Mouse (Mus musculus): ENCODE results near the gene Mobp. TPM values are rescaled to one million over a fixed set of nuclear protein-coding genes. Genes with fewer than 3 reads are reported as not detected.

Mobp gene
- total RNA-seq, 1 experiment = 2.7 TPM

GRCm38 (mm10) chr9:120203936-120204335 is 54.4 kb downstream of the Mobp start:
- no peaks in the 10 kb centered on the region for H3K36me3 ChIP-seq (ENCODE audit: control insufficient read depth, insufficient read depth, low read length, poor library complexity, severe bottlenecking)
- no peak for DNase-seq (ENCODE audit: low read depth, low spot score)
- H3K9me3 ChIP-seq (ENCODE audit: control insufficient read depth, insufficient read depth, low read depth, low read length) = no peaks in the 10 kb centered on the region
- H3K4me1 ChIP-seq (ENCODE audit: control insufficient read depth in 2 of 2, insufficient read depth in 2 of 2, low read length in 2 of 2, poor library complexity in 1 of 2) = peaks cover 0 to 4% of the 10 kb centered on the region in 2 experiments; a peak in 1 of 4 replicates
- H3K27ac ChIP-seq (ENCODE audit: insufficient read depth, low read depth, low read length, poor library complexity, severe bottlenecking) = no peak overlapping the region
- H3K9ac ChIP-seq (ENCODE audit: insufficient read depth, low read depth, low read length, poor library complexity, severe bottlenecking) = no peak overlapping the region
- TF ChIP-seq CHD2 (IDR thresholded peaks at IDR 0.05; ENCODE audit: low read depth, low read length) (no peak), ZC3H11A (IDR thresholded peaks at IDR 0.05; ENCODE audit: borderline replicate concordance, low read depth, low read length) (no peak), HCFC1 (IDR thresholded peaks at IDR 0.05; ENCODE audit: borderline replicate concordance, insufficient read depth, low read length) (no peak), ZNF384 (IDR thresholded peaks at IDR 0.05; ENCODE audit: low read depth, low read length) (no peak), MAFK (IDR thresholded peaks at IDR 0.05; ENCODE audit: insufficient read depth, low read depth, low read length) (no peak)
- in situ Hi-C loops (cut with MboI; ENCODE audit: low sequenced_read_pairs in 2 of 2, unreplicated experiment in 2 of 2) = no loop called here
- H3K4me3 ChIP-seq (ENCODE audit: insufficient read depth in 1 of 2, low read depth in 1 of 2, low read length in 2 of 2, poor library complexity in 1 of 2, severe bottlenecking in 1 of 2) = no peak overlapping the region

DNA sequence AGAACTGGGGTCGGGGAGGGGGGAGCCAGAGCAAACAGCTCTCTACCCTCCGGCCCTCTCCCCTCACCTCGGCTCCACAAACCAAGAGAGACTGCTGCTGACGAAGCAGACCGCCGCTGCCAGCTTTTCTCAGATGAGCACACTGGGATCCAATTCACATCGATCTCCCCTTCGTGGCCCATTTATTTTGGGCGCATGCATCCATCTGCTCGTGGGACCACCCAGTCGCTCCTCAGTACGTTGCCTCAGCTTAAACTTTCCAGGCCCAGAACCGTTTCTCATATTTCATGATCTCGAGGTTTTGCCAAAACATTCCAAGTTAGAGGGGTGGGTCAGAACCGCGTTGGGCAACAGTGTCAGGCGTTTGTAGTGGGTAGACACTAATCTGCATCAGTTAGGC is 57.4 kb downstream of the Mobp start:
- Histone ChIP-seq H3K36me3 (ENCODE audit: control insufficient read depth, insufficient read depth, low read length, poor library complexity, severe bottlenecking) (no peaks in the 10 kb centered on the region), H3K9me3 (ENCODE audit: control insufficient read depth, insufficient read depth, low read depth, low read length) (no peaks in the 10 kb centered on the region), H3K27ac (ENCODE audit: insufficient read depth, low read depth, low read length, poor library complexity, severe bottlenecking) (no peak overlapping the region), H3K9ac (ENCODE audit: insufficient read depth, low read depth, low read length, poor library complexity, severe bottlenecking) (no peak overlapping the region), H3K4me1 (ENCODE audit: control insufficient read depth in 2 of 2, insufficient read depth in 2 of 2, low read length in 2 of 2, poor library complexity in 1 of 2) (peaks cover 0 to 4% of the 10 kb centered on the region in 2 experiments; a peak in 1 of 4 replicates), H3K4me3 (ENCODE audit: insufficient read depth in 1 of 2, low read depth in 1 of 2, low read length in 2 of 2, poor library complexity in 1 of 2, severe bottlenecking in 1 of 2) (no peak overlapping the region)
- no peak for DNase-seq (ENCODE audit: low read depth, low spot score)
- in situ Hi-C loops (cut with MboI; ENCODE audit: low sequenced_read_pairs in 2 of 2, unreplicated experiment in 2 of 2) = no loop called here
- no peak for TF ChIP-seq MAFK (IDR thresholded peaks at IDR 0.05; ENCODE audit: insufficient read depth, low read depth, low read length)
- TF ChIP-seq HCFC1 (IDR thresholded peaks at IDR 0.05; ENCODE audit: borderline replicate concordance, insufficient read depth, low read length) = no peak
- no peak for TF ChIP-seq CHD2 (IDR thresholded peaks at IDR 0.05; ENCODE audit: low read depth, low read length)
- TF ChIP-seq ZC3H11A (IDR thresholded peaks at IDR 0.05; ENCODE audit: borderline replicate concordance, low read depth, low read length) = no peak
- TF ChIP-seq ZNF384 (IDR thresholded peaks at IDR 0.05; ENCODE audit: low read depth, low read length) = no peak

GRCm38 (mm10) chr9:120210068-120210467 is 60.6 kb downstream of the Mobp start:
- peak; percentile 59 for DNase-seq (ENCODE audit: low read depth, low spot score)
- Histone ChIP-seq H3K36me3 (ENCODE audit: control insufficient read depth, insufficient read depth, low read length, poor library complexity, severe bottlenecking) (no peaks in the 10 kb centered on the region), H3K27ac (ENCODE audit: insufficient read depth, low read depth, low read length, poor library complexity, severe bottlenecking) (no peak overlapping the region), H3K9ac (ENCODE audit: insufficient read depth, low read depth, low read length, poor library complexity, severe bottlenecking) (no peak overlapping the region), H3K4me1 (ENCODE audit: control insufficient read depth in 2 of 2, insufficient read depth in 2 of 2, low read length in 2 of 2, poor library complexity in 1 of 2) (no peaks in the 10 kb centered on the region), H3K4me3 (ENCODE audit: insufficient read depth in 1 of 2, low read depth in 1 of 2, low read length in 2 of 2, poor library complexity in 1 of 2, severe bottlenecking in 1 of 2) (no peak overlapping the region), H3K9me3 (ENCODE audit: control insufficient read depth, insufficient read depth, low read depth, low read length) (no peaks in the 10 kb centered on the region)
- in situ Hi-C loops (cut with MboI; ENCODE audit: low sequenced_read_pairs in 2 of 2, unreplicated experiment in 2 of 2) = no loop called here
- TF ChIP-seq ZNF384 (IDR thresholded peaks at IDR 0.05; ENCODE audit: low read depth, low read length) (no peak), ZC3H11A (IDR thresholded peaks at IDR 0.05; ENCODE audit: borderline replicate concordance, low read depth, low read length) (peak; percentile 59)

GRCm38 (mm10) chr9:120210865-120211264 is 61.4 kb downstream of the Mobp start:
- Histone ChIP-seq H3K4me3 (ENCODE audit: insufficient read depth in 1 of 2, low read depth in 1 of 2, low read length in 2 of 2, poor library complexity in 1 of 2, severe bottlenecking in 1 of 2) (no peak overlapping the region), H3K9ac (ENCODE audit: insufficient read depth, low read depth, low read length, poor library complexity, severe bottlenecking) (no peak overlapping the region), H3K9me3 (ENCODE audit: control insufficient read depth, insufficient read depth, low read depth, low read length) (no peaks in the 10 kb centered on the region), H3K36me3 (ENCODE audit: control insufficient read depth, insufficient read depth, low read length, poor library complexity, severe bottlenecking) (no peaks in the 10 kb centered on the region), H3K27ac (ENCODE audit: insufficient read depth, low read depth, low read length, poor library complexity, severe bottlenecking) (no peak overlapping the region), H3K4me1 (ENCODE audit: control insufficient read depth in 2 of 2, insufficient read depth in 2 of 2, low read length in 2 of 2, poor library complexity in 1 of 2) (no peaks in the 10 kb centered on the region)
- DNase-seq (ENCODE audit: low read depth, low spot score) = no peak
- in situ Hi-C loops (cut with MboI; ENCODE audit: low sequenced_read_pairs in 2 of 2, unreplicated experiment in 2 of 2) = no loop called here
- TF ChIP-seq MAFK (IDR thresholded peaks at IDR 0.05; ENCODE audit: insufficient read depth, low read depth, low read length) (no peak), HCFC1 (IDR thresholded peaks at IDR 0.05; ENCODE audit: borderline replicate concordance, insufficient read depth, low read length) (no peak), CHD2 (IDR thresholded peaks at IDR 0.05; ENCODE audit: low read depth, low read length) (no peak), ZNF384 (IDR thresholded peaks at IDR 0.05; ENCODE audit: low read depth, low read length) (no peak), ZC3H11A (IDR thresholded peaks at IDR 0.05; ENCODE audit: borderline replicate concordance, low read depth, low read length) (no peak)

GRCm38 (mm10) chr9:120212936-120213335 is 63.4 kb downstream of the Mobp start:
- Histone ChIP-seq H3K27ac (ENCODE audit: insufficient read depth, low read depth, low read length, poor library complexity, severe bottlenecking) (no peak overlapping the region), H3K9ac (ENCODE audit: insufficient read depth, low read depth, low read length, poor library complexity, severe bottlenecking) (no peak overlapping the region), H3K4me1 (ENCODE audit: control insufficient read depth in 2 of 2, insufficient read depth in 2 of 2, low read length in 2 of 2, poor library complexity in 1 of 2) (no peaks in the 10 kb centered on the region), H3K36me3 (ENCODE audit: control insufficient read depth, insufficient read depth, low read length, poor library complexity, severe bottlenecking) (no peaks in the 10 kb centered on the region), H3K9me3 (ENCODE audit: control insufficient read depth, insufficient read depth, low read depth, low read length) (no peaks in the 10 kb centered on the region), H3K4me3 (ENCODE audit: insufficient read depth in 1 of 2, low read depth in 1 of 2, low read length in 2 of 2, poor library complexity in 1 of 2, severe bottlenecking in 1 of 2) (no peak overlapping the region)
- TF ChIP-seq ZNF384 (IDR thresholded peaks at IDR 0.05; ENCODE audit: low read depth, low read length) (no peak), MAFK (IDR thresholded peaks at IDR 0.05; ENCODE audit: insufficient read depth, low read depth, low read length) (no peak), CHD2 (IDR thresholded peaks at IDR 0.05; ENCODE audit: low read depth, low read length) (no peak), HCFC1 (IDR thresholded peaks at IDR 0.05; ENCODE audit: borderline replicate concordance, insufficient read depth, low read length) (no peak), ZC3H11A (IDR thresholded peaks at IDR 0.05; ENCODE audit: borderline replicate concordance, low read depth, low read length) (no peak)
- DNase-seq (ENCODE audit: low read depth, low spot score) = no peak
- in situ Hi-C loops (cut with MboI; ENCODE audit: low sequenced_read_pairs in 2 of 2, unreplicated experiment in 2 of 2) = no loop called here
